Mouse (Mus musculus) adrenal gland, adult 18-20 months (tissue): ENCODE measurements around the gene 4833427G06Rik. TPM values are rescaled to one million over a fixed set of nuclear protein-coding genes. Genes with fewer than 3 reads are reported as not detected.

Experiments
- DNase-seq, 2 experiments: peaks; one replicate each; pipeline ENCODE4 v3.0.0; 2021 to 2022; ENCODE audit warnings: low spot score in 2 of 2
- microRNA-seq, 2 experiments: library from miRNA; unstranded; fragments of <30 nt; microRNA quantifications; one replicate each; pipeline ENCODE4 v1.2.0; 2021; ENCODE audit warnings: borderline number of aligned reads in 2 of 2
- total RNA-seq, 2 experiments: library from RNA; stranded (reverse); gene quantifications; 1 replicate in 1 of 2; 2 replicates in 1 of 2; pipeline ENCODE4 v1.2.3; 2021

Gene 4833427G06Rik
- total RNA-seq, 2 experiments from 2014 or later, result not detected

- no peak for DNase-seq
Observed at GRCm38 (mm10) chr9:51070801-51071200, 31.1 kb downstream of the 4833427G06Rik start.

GRCm38 (mm10) chr9:51068202-51068601, 33.7 kb downstream of the 4833427G06Rik start:
- DNase-seq, result no peak

- DNase-seq, result no peak
Observed at GRCm38 (mm10) chr9:51060601-51061000, 41.3 kb downstream of the 4833427G06Rik start, which contains the start of gene Btg4. Gene Btg4, plus strand, starts transcription at chr9:51060901.

- DNase-seq, result no peak
Observed at GRCm38 (mm10) chr9:51058951-51059521, 42.8 kb downstream of the 4833427G06Rik start.

GRCm38 (mm10) chr9:51056360-51057324, 45.2 kb downstream of the 4833427G06Rik start:
- no peak for DNase-seq

GRCm38 (mm10) chr9:51052180-51052579, 49.7 kb downstream of the 4833427G06Rik start:
- no peak for DNase-seq

- no peak for DNase-seq
Observed at GRCm38 (mm10) chr9:51042136-51042535, 59.7 kb downstream of the 4833427G06Rik start.

GRCm38 (mm10) chr9:51041491-51041980, 60.3 kb downstream of the 4833427G06Rik start:
- no peak for DNase-seq

- no peak for DNase-seq
Observed at GRCm38 (mm10) chr9:51032785-51033529, 68.9 kb downstream of the 4833427G06Rik start.

- DNase-seq, result no peak
Observed at GRCm38 (mm10) chr9:51032291-51032690, 69.6 kb downstream of the 4833427G06Rik start.

- DNase-seq, result no peak
Observed at GRCm38 (mm10) chr9:51031603-51032002, 70.3 kb downstream of the 4833427G06Rik start.

Small RNAs within 50 kb of the gene (microRNA-seq; reads per million reads assigned to microRNA genes)
- gene Mir34b (20.2 to 94.6 reads per million in 2 experiments), gene Mir34c (271 to 3,127 reads per million in 2 experiments)

Other genes with a start within 250 kb of the 4833427G06Rik start
- 100 to 1,000 TPM; 120 to 197 TPM for gene Sik2, start 93.0 kb downstream of the 4833427G06Rik start, total RNA-seq
- gene Btg4, start 41.2 kb downstream of the 4833427G06Rik start, total RNA-seq, result not detected
- 1 to 10 TPM; 4.3 to 4.8 TPM for gene Layn, start 25.0 kb downstream of the 4833427G06Rik start, total RNA-seq
- not detected for gene Gm32742, start 63.4 kb upstream of the 4833427G06Rik start, total RNA-seq
- under 1 TPM; 0.20 to 0.35 TPM for gene Pou2af1, start 111.6 kb upstream of the 4833427G06Rik start, total RNA-seq
- 1 to 10 TPM; 2.0 to 3.3 TPM for gene Colca2, start 176.5 kb upstream of the 4833427G06Rik start, total RNA-seq
- gene 1810046K07Rik, start 226.8 kb upstream of the 4833427G06Rik start, total RNA-seq, result not detected